Mouse (Mus musculus) midbrain, embryonic 15.5 days (tissue): Measurements from ENCODE around the gene Cep72. TPM values are rescaled to one million over a fixed set of nuclear protein-coding genes. Genes with fewer than 3 reads are reported as not detected.

Experiments used
- ATAC-seq: fragments of 200-750 bp; cut with Nextera tagmentation; replicated peaks from 2 replicates; pipeline ENCODE4 v1.8.0; 2017; ENCODE audit warnings: moderate TSS enrichment
- H3K27ac ChIP-seq: fragments of 300-500 bp; sonication (generic); 2 replicates; pipeline ENCODE4 v1.5.1; 2015; ENCODE audit warnings: mild to moderate bottlenecking, inconsistent platforms
- H3K27me3 ChIP-seq: fragments of 300-500 bp; sonication (generic); replicated peaks from 2 replicates; pipeline ENCODE4 v1.6.1; 2015; ENCODE audit warnings: inconsistent platforms
- H3K36me3 ChIP-seq: fragments of 300-500 bp; sonication (generic); replicated peaks from 2 replicates; pipeline ENCODE4 v1.6.1; 2015; ENCODE audit warnings: inconsistent platforms
- H3K4me1 ChIP-seq: fragments of 300-500 bp; sonication (generic); 2 replicates; pipeline ENCODE4 v1.6.1; 2015; ENCODE audit warnings: inconsistent platforms
- H3K4me2 ChIP-seq: fragments of 300-500 bp; sonication (generic); 2 replicates; pipeline ENCODE4 v1.6.1; 2015; ENCODE audit warnings: inconsistent platforms, mild to moderate bottlenecking, moderate library complexity
- H3K4me3 ChIP-seq: fragments of 300-500 bp; sonication (generic); 2 replicates; pipeline ENCODE4 v1.5.1; 2015; ENCODE audit warnings: mild to moderate bottlenecking, inconsistent platforms
- H3K9ac ChIP-seq: fragments of 300-500 bp; sonication (generic); 2 replicates; pipeline ENCODE4 v1.6.1; 2015; ENCODE audit warnings: mild to moderate bottlenecking, inconsistent platforms
- H3K9me3 ChIP-seq: fragments of 300-500 bp; sonication (generic); 2 replicates; pipeline ENCODE4 v1.6.1; 2016; ENCODE audit warnings: inconsistent platforms
- WGBS: fragments of 180-500 bp; shearing (Covaris S2); methylation state at CpG from one replicate; pipeline ENCODE4 v1.1.7; 2015; ENCODE audit warnings: mixed read lengths; 5-methylcytosine and 5-hydroxymethylcytosine counted together
- polyA plus RNA-seq: library from polyadenylated mRNA; unstranded; fragments of >200 nt; fragmentation: Nextera tagmentation; extraction: Ambion mirVana; gene quantifications from 2 replicates; pipeline ENCODE4 v1.2.1, GENCODE M21; 2015

The Cep72 gene
- polyA plus RNA-seq, 1 experiment from 2014 or later = 7.6 TPM

DNA sequence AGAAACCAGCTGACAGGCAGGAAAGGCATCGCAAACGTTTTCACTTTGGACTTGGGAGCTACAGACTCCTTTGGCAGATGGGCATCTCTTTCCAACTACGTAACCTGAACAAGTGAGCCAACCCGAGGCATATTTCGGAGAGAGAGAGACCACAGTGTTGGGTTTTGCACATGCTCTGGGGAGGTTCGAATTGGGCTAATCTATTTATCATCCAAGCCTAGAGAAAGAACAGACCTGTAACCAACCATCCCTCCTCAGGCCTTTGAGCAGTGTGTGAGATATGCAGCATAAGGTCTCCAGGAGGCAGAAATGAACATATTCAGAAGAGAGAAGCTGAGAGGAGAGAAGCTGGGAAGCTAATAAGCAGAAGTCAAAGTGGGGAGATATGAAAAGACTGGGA lies 61.1 kb downstream of the Cep72 start:
- Histone ChIP-seq H3K27ac (no peak overlapping the region), H3K36me3 (no peaks in the 10 kb centered on the region), H3K27me3 (no peaks in the 10 kb centered on the region), H3K9me3 (no peaks in the 10 kb centered on the region), H3K4me1 (no peaks in the 10 kb centered on the region), H3K4me2 (no peak overlapping the region), H3K9ac (no peak overlapping the region), H3K4me3 (no peak overlapping the region)
- ATAC-seq = no peak
- 80% methylated on average over 6 of the region's 6 CpGs for WGBS

DNA sequence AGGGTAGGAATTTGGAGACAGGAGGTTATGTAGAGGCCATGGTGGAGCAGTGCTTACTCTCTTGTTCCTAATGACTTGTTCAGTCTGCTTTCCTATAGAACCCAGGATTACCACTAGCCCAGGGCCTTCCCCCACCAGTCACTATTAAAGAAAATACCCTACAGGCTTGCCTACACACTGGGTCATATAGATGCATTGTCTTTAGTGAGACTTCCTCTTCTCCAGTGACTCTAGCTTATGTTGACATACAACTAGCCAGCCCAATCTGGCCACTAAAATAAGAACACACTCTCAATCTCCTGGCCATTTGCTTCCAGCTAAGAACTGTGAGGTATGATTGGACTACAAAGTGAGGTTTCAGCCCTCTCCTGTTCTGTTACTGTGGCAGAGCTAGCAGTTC lies 61.6 kb downstream of the Cep72 start:
- Histone ChIP-seq H3K27me3 (no peaks in the 10 kb centered on the region), H3K27ac (no peak overlapping the region), H3K9ac (no peak overlapping the region), H3K9me3 (no peaks in the 10 kb centered on the region), H3K4me2 (no peak overlapping the region), H3K36me3 (no peaks in the 10 kb centered on the region), H3K4me3 (no peak overlapping the region), H3K4me1 (no peaks in the 10 kb centered on the region)
- ATAC-seq = no peak

- Histone ChIP-seq H3K9me3 (no peaks in the 10 kb centered on the region), H3K27ac (no peak overlapping the region), H3K4me3 (no peak overlapping the region), H3K4me1 (no peaks in the 10 kb centered on the region), H3K9ac (no peak overlapping the region), H3K27me3 (no peaks in the 10 kb centered on the region), H3K36me3 (no peaks in the 10 kb centered on the region), H3K4me2 (no peak overlapping the region)
- WGBS = 90% methylated on average over 4 of the region's 4 CpGs
- ATAC-seq = no peak
Measured at GRCm38 (mm10) chr13:73996456-73996855, 65.6 kb downstream of the Cep72 start.

GRCm38 (mm10) chr13:73991267-73991666 lies 70.8 kb downstream of the Cep72 start:
- Histone ChIP-seq H3K36me3 (no peaks in the 10 kb centered on the region), H3K27ac (no peak overlapping the region), H3K27me3 (no peaks in the 10 kb centered on the region), H3K9me3 (no peaks in the 10 kb centered on the region), H3K9ac (no peak overlapping the region), H3K4me1 (no peaks in the 10 kb centered on the region), H3K4me3 (no peak overlapping the region), H3K4me2 (no peak overlapping the region)
- 85% methylated on average over 5 of the region's 5 CpGs for WGBS
- ATAC-seq = no peak

GRCm38 (mm10) chr13:73990761-73991160 lies 71.3 kb downstream of the Cep72 start:
- no peak overlapping the region for H3K4me2 ChIP-seq
- ATAC-seq = no peak

GRCm38 (mm10) chr13:73990325-73990724 lies 71.8 kb downstream of the Cep72 start:
- Histone ChIP-seq H3K9ac (no peak overlapping the region), H3K4me3 (no peak overlapping the region), H3K4me1 (no peaks in the 10 kb centered on the region), H3K27ac (no peak overlapping the region), H3K27me3 (no peaks in the 10 kb centered on the region), H3K36me3 (no peaks in the 10 kb centered on the region), H3K4me2 (no peak overlapping the region), H3K9me3 (no peaks in the 10 kb centered on the region)
- 84% methylated on average over 5 of the region's 5 CpGs for WGBS
- ATAC-seq = no peak

More at GRCm38 (mm10) chr13:73990761-73991160, 71.3 kb downstream of the Cep72 start:
- Histone ChIP-seq H3K27me3 (no peaks in the 10 kb centered on the region), H3K4me1 (no peaks in the 10 kb centered on the region), H3K4me3 (no peak overlapping the region), H3K36me3 (no peaks in the 10 kb centered on the region), H3K9me3 (no peaks in the 10 kb centered on the region), H3K9ac (no peak overlapping the region), H3K27ac (no peak overlapping the region)
- WGBS = 79% methylated on average over 2 of the region's 2 CpGs

Other genes with a start within 250 kb of the Cep72 start
- 16.7 and 16.9 TPM in 2 replicates for gene Nkd2, start 214.7 kb downstream of the Cep72 start, polyA plus RNA-seq
- 11.6 and 13.0 TPM in 2 replicates for gene Trip13, start 124.5 kb downstream of the Cep72 start, polyA plus RNA-seq
- gene Brd9, start 124.5 kb downstream of the Cep72 start, polyA plus RNA-seq = 97.4 and 104 TPM in 2 replicates
- not detected in 2 replicates for gene Zdhhc11, start 98.4 kb downstream of the Cep72 start, polyA plus RNA-seq
- gene Tppp, start 52.9 kb downstream of the Cep72 start, polyA plus RNA-seq = 11.1 and 12.2 TPM in 2 replicates
- gene Slc9a3, start 59.2 kb upstream of the Cep72 start, polyA plus RNA-seq = 0.26 TPM in 1 of 2 replicates, not detected in the other
- 128 and 145 TPM in 2 replicates for gene Exoc3, start 146.4 kb upstream of the Cep72 start, polyA plus RNA-seq
- gene Ahrr, start 230.0 kb upstream of the Cep72 start, polyA plus RNA-seq = 0.43 and 0.88 TPM in 2 replicates